Mouse (Mus musculus): ENCODE measurements around the gene Npnt.

Gene Npnt

DNA sequence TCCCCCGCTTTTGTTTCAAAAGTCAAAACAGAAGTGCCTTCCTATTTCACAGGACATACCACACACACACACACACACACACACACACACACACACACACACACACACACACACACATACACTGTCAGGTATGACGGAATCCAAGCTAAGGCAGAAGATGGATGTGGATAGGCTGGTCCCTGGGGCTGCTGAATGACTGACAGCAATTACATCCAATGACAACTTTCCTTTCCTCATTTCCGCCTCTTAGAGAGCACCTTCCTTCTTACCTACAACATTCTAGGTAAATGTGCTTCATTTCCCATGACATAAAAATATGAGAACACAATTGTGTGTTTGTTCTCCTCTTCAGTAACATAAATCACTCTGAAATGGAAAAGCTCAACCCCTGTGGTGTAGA lies 56.4 kb downstream of the Npnt start:
- in situ Hi-C loops (cut with MboI, MseI) = no loop called here

DNA sequence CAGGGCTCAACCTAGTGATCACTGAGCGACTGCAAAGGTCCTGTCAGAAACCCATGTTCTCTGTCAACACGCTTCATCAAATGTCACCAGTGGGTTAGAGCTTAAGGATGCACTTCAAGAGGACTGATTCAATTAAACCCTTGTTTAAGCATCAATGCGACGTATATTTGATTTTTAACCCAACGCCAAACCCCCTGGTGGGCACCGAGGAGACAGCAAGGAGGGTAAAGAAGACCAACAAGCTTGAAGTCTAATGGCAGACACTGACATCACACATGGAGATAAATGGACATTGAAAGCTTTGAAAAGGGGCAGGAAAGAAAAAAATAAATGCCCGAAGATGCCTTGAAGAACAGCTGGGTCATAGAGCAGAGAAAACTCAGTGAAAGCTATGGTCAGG lies 57.0 kb downstream of the Npnt start:
- in situ Hi-C loops (cut with MboI, MseI) = no loop called here

DNA sequence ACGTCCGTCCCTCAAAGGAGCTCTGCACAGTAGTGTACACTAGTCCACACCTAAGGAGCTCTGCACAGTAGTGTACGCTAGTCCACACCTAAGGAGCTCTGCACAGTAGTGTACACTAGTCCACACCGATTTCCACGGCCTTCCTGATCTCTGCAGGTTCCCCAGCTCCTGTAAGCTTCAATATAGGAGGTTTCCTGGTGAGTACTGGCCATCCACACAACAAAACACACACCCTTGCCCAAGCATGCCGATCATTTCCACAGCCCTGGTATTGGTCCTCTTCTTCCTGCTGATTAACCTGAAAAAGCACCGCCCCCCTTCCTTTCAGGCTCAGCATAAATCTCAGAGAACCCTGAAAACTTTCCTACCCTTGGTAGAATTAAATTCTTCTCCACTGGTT lies 57.6 kb downstream of the Npnt start:
- in situ Hi-C loops (cut with MboI, MseI) = no loop called here

DNA sequence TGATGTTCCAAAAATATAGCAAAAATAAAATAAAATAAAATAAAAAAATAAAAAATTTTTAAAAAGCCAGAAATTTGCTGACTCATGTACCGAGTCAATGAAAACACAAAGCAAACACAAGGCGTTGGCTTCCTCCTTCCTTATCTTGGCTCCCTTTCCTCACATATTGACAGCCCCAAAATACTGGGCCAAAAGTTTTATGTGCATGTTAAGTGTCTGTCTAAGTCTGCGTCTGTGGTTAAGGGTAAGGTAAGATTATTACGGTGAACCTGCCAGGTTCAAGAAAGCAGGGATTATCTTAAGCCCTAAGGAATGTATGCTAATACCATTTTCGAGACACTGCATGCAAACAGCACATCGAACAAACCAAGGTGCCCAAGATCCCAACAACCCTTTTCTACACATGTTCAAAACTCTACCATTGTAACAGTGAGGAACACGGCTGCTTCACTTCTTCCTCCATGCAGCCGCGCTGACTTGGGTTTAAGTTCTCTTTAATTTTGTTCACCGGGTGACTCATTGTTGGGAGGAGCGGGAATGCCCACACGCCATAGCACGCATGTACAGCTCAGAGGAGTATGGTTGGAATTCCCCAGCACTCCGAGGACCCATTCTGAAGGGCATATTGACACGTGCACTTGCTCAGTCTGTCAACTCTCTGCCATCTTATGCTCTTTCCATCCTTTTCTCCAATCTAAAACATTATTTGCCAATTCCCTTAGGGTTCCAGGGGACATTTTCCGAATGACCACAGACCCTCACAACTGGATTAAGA lies 62.8 kb downstream of the Npnt start:
- in situ Hi-C loops (cut with MboI, MseI) = no loop called here

DNA sequence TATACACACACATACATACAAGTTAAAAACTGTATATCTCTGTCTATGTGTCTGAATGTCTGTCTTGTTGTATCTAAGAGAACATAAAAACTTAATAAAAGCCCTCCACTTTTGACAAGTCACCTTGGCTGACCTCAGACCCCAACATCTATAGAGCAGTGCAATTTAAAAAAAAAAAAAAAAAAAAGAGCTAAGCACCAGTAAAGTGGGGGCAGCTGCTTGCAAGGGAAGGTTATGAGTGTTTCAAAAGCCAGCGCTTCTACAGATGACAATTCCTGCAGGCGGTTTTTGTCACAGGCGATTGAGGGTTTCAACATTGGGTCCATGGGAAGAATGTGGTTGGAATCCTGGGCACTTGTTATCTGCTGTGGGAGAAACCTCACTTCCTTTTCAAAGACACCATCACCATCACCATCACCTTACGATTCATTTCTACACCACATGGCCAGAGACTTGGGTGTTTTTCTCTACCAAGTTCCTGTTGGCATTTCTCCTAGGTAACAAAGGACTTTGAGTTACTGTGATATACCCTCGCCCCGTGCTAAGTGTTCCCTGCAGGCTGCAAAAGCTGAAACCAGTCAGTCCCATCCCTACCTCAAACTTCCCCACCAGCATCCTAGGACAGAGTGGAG lies 63.6 kb downstream of the Npnt start:
- in situ Hi-C loops (cut with MboI, MseI) = no loop called here

DNA sequence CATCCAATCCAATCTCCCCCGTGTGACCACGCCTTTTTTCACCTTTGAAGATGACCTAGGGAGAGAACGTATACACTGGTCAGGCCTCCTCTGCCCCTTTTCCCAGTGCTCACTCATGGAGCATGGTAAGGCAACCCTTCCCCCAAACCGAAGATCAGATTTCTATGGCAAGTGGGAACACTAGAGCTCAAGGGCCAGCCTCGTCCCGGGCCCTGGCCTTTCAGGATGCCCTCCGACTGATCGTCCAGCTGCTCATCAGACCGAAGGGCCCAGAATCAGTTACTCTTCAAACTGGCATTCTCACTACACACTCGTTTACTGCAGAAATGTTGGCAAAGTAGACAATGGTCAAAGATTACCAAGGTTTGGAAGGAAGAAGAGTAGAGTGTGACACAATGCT lies 65.6 kb downstream of the Npnt start:
- in situ Hi-C loops (cut with MboI, MseI) = no loop called here

DNA sequence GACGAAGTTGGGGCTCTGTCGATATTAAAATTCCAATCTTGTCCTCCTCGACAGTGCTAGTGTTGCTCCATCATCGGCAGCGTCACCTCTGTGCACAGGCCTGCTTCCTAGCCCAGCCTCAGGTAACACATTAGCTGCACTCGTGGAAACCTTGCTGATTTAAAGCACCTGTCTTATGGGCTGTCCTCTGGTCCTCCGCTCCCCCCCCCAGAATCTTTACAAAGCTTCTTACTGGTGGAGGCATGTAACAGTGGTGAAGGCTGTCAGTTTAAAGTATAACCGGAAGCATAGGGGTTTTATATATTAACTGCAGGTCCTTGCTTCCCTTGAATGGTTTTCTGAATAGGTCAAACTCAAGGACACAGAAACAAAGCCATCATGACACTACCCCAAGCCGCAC lies 66.8 kb downstream of the Npnt start:
- in situ Hi-C loops (cut with MboI, MseI) = no loop called here

DNA sequence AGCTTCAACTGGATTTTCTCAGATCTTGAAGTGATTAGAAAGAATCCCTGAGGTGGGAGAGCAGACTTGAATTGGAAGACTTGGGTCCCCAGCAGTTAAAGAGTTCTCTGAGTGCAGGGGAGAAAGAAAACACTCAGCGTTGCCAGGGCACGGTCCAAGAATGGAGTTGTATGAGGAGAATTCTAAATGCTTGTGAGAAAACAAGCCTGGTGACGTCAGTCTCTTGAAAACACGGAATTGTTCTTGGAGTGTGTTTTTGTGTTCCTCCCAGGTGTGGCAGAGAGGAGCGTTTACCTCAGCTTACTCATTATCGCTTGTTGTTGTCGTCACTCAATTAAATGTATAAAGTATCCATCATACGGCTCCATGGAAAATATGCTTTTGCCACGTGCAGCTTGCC lies 69.3 kb downstream of the Npnt start:
- in situ Hi-C loops (cut with MboI, MseI) = no loop called here

DNA sequence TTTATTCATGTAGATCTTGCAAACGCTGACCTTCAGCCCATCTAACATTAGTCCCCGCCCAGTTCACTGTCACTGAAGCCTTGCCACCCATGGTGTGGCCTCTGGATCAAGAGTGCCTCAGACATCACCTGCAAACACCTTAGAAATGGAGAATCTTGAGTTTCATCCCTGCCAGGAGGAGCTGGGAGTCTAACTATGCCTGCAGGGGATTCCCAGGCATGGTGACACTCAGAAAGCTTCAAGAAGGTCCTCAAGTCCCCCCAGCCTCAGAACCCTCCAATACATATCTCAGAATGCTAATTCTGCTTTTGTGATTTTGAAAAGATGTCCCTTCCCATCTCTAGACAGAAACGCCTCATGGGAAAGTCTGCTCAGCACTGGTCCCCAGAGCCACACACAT lies 69.7 kb downstream of the Npnt start:
- in situ Hi-C loops (cut with MboI, MseI) = no loop called here

DNA sequence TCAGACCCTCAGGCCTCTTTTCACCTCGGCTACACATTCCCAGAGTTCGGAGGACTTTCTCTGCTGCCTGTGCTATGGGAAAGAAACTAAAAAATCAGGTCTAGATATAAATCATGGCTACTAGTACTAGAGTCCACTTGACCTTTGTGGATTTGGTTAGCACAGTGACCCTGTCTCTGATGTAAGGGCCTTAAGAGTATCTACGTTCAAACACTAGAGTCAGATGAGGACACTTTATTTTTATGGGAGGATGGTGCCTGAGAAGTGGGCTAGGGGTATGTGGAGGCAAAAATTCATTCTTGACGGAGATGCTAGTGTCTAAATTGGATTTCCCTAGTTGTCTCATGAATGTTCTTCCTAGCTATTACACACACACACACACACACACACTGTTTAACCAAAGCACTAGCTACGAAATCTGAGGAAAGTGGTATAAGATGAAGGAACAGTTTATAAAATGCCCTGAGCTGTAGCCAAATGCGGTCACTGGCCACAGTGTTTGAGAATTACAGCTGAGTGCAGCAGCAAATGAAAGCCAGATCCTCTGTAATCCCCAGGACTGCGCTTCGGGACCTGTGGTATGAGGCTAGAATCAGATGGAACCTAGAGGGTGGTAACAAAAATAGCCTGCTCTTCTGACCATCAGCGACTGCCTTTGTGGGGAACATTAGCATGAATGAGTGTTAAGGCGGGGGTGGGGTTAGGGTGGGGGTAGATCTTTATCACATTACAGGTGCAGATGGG lies 73.0 kb downstream of the Npnt start:
- in situ Hi-C loops (cut with MboI, MseI) = no loop called here

DNA sequence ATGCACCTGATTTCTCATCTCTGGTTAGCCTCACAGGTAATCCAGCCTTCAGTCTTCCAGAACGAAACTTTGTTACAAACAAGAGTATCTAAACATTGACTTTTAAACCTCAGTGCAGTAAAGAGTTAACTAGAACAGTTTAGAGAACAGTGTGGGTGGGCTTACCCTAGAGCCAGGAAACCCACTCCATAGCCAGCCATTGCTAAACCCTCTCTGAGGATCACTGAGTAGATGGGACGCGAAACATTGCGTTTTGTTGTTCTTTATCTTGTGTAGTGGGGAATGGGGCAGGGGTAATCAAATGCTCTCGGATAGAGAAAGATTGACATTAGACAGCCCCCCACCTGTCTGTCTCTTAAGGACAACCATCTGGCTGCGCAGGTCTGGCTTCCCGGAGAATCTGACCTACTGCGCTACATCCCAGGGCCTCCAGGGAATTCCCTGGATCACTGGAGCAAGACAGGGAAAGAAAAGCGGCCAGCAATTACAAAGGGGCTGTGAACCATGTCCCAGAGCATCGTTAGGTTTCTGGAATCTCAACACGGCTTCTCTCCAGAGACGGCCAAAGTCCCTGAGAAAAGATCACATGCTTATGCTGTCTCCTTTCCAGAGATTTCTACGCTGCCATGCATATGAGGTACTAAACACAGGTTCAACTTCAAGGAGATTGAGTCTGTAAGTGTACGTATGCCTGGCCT lies 73.9 kb downstream of the Npnt start:
- in situ Hi-C loops (cut with MboI, MseI) = no loop called here

DNA sequence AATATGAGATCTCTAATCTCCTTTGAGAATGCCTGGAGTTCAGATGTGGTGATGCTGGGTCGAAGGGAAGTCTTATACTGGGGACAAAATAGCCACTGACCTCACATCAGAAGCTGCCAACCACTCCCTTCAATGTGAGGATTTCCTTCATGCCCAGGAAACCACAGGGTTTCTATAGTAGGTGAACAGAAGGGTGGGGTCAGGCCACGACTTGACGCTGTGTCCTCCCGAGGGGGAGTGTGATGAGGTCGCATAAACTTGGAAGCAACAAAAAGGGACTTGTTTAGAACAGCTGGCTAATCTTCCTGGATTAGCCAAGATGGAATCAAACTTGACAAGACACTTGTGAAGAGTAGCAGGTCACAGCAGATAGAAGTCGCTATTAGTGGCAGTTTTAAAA lies 76.8 kb downstream of the Npnt start:
- in situ Hi-C loops (cut with MboI, MseI) = no loop called here

DNA sequence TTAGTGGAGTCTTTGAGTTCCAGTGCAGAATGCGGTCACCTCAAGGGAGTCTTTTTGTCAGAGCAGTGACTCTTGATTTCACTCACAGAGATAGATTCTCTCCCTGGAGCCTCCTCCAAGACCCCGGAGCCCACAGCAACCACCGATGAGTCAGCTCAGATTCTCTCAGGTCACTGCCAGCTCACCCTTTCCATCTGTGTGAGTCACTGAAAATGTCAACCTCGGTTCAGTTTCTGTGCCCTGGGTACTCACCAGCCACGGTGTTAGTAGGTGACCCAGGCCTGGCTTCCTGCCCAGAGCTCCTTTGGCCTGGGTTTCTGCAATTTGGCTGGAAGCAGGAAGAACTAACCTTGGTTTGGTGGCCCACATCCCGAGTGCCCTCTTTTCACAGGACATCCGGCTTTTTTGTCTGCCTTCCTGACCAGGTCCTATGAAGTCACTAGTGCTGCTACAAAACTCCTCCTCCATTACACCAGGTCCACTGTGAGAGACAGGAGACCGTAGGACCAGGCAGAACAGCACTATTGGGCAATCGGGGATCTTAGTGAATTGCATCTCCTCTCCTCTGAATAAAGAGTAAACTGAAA lies 78.7 kb downstream of the Npnt start:
- in situ Hi-C loops (cut with MboI, MseI) = no loop called here

DNA sequence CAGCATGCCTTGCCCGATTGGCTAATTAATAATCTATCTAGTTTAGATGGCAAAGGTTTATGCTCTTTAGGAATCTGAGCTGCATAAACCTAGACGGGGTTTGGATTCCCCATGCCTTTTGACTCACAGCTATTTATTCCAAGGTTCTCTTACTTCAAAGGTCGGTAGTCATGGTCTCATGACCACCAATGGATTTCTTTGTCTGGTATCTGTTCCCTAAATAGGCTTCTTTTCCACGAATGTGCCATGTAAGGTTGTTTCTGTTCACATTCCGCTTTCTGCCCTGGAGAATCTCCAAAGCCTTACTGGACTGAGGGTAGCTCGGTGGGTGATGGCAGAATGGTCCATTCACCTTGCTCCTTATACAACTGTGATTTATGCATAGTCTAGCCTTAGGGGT lies 80.0 kb downstream of the Npnt start:
- in situ Hi-C loops (cut with MboI, MseI) = no loop called here

DNA sequence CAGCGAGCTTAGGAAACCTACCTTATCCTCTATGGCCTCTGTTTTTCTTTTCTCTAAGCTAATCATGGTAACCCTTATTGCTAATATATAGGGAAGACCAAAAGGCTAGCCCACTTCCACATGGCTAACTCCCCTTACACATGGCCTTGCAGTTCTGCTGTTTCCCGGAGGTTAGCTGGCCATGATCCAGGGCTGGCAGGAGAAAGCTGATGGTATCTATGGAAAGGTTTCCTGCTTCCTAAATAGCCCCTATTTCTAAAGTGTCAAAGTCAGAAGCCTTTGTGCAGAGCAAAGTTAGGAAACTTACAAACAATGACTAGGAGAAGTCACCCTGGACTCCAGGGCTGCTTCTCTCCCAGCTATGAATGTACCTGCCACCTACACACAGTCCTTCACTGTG lies 81.3 kb downstream of the Npnt start:
- in situ Hi-C loops (cut with MboI, MseI) = no loop called here

DNA sequence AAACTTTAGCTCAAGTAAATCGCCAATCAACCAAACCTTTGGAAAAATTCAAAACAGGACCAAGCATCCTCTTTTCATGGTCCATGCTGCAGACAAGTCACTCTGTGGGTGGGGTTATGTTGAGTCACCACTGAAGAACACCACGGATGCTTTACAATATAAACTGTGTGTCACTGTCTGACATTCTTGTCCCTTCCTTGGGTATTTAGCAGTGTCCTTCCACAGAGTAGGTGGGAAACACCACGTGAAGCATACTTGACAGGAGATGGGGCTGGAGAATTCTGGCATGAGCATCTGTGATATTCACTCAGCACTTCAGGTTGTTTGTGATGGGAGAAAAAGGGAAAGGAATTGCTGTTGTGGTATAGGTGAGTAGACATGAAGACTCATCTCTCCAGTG lies 83.1 kb downstream of the Npnt start:
- in situ Hi-C loops (cut with MboI, MseI) = no loop called here

DNA sequence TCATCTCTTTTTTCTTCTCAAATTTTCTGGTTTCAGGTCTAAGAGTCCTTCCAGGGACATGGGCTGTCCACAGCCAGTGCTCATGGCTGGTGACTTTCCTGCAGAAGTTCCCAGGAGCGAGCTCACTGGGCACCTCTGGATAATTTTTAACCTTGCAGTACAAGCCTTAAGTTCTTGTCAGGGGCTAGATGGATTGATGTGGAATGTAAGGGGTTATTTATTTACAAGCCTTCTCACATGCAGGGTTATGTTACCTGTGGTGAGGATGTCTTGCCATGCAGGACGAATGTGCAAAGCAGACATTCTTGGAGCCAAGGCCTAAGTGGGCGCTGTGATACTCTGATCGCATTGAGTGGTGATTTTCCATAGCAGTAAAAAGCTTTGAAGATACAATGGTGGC lies 84.5 kb downstream of the Npnt start:
- in situ Hi-C loops (cut with MboI, MseI) = no loop called here

DNA sequence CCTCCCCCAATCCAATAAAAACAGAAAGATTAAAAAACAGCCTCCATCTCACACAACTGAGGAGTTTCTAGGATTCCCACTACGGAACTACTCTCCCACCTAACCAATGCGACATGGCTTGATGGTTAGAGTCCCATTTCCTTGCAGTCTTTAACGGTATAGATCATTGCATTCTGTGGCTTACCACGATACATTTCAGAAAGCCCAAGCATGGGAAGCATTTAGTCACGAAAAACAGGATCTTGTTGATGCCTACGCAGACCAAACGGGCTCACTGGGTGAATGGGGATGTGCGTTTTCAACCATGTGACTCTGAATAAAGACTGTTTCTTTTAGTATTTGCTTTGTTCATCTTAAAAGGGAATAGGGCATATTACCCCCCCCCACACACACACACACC lies 85.1 kb downstream of the Npnt start:
- in situ Hi-C loops (cut with MboI, MseI) = no loop called here

DNA sequence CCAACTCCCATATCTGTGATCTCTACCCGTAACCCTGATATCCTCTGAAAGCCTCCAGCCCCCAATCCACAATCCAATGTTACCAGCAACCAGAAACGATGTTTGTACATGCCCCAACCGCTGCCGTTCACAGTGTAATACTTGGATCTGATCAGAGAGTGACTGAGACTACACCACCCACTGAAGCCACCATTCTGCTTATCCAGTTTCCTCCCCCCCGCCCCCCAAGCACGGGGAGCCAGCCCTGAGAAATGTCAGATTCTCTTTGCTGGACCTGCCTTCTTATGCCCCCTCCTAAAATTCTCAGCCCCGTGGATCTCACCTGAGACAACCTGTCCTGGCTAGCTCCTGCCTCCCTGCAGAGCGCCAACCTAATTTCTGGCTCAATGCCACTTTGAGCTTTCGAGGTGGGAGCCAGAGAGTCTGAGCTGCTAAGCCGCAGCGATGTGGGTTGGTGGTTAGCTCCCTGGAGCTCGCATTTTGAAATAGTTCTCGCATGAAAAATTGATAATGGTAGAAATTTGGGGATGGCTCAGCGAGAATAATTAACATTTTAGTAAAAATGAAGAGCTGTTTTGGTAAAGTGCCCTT lies 85.7 kb downstream of the Npnt start:
- in situ Hi-C loops (cut with MboI, MseI) = no loop called here

DNA sequence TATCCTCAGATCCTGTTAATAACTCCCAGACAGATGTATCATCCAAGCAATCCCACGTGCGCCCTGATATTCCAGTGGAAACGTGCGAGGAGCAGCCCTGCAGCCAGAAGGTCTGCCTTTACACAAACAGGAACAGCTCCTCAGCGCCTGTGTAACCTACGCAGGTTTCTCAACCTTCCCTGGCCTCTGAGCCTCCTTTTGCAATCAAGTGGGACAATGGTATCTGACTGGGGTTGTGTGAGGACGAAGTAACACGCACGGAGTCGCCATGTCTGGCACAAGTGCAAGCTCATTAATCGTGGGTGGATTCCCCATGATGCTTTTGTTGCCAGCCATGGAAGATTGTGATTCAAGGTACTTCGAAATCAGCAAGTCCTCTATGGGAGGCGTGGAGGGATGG lies 86.2 kb downstream of the Npnt start:
- in situ Hi-C loops (cut with MboI, MseI) = no loop called here

DNA sequence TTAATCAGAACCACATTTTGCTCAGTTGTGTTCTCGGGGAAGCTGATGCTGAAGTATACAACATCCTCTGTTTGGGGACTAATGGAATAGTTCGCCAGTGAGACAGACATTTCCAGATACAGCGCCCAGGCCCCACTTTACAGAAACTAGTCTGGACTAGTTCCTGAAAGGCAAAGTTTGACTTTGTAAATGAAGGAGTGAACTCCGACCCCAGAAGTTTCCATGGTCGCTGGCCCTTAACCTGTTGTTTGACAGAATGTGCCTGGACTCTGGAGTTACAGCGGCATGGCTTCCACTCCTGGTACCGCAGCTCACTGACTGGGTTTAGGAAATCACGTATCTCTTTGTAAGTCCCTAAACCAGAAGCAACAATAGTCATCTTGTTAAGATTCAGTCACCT lies 89.3 kb downstream of the Npnt start:
- in situ Hi-C loops (cut with MboI, MseI) = no loop called here

DNA sequence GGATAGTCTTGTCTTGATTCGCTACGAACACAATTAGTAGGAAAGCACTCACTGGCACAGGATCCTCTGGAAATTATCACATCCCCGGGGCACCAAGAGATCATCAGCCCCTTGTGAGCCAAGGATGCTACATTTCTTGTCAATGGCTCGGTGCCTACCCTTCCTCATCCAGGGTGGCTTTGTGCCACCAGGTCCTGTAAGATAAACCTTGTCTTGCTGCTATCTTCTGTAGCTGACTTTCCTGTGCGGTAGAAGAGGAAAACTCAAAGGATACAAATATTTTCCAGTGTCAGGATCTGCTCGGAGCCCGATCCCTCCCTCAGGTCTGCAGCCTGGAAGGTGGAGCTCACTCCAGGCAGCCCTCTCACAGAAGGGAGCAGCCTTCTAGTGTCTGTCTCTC lies 90.5 kb downstream of the Npnt start:
- in situ Hi-C loops (cut with MboI, MseI) = loop anchor here (10.0 kb wide), 1 partner anchor 1255 kb away; no protein-coding TSS in a partner anchor

All from regulatory T cell (primary cell).